Mouse (Mus musculus) gastrocnemius, adult 2 months (tissue): ENCODE measurements around the gene Esrrg. TPM values are rescaled to one million over a fixed set of nuclear protein-coding genes. Genes with fewer than 3 reads are reported as not detected.

ENCODE experiments used
- DNase-seq: peaks from one replicate; pipeline ENCODE4 v3.0.0; 2022
- H3K27ac ChIP-seq: fragments of 200-600 bp; 2 replicates; pipeline ENCODE4 v1.8.1; 2022; ENCODE audit warnings: mild to moderate bottlenecking
- H3K4me3 ChIP-seq: fragments of 200-600 bp; 2 replicates; pipeline ENCODE4 v1.8.1; 2022; ENCODE audit warnings: mild to moderate bottlenecking, moderate library complexity
- CTCF ChIP-seq: fragments of 200-600 bp; IDR thresholded peaks from 2 replicates; pipeline ENCODE4 v1.8.1; 2022; ENCODE audit warnings: antibody characterized with exemption, mild to moderate bottlenecking, moderate library complexity
- intact Hi-C: fragments of 180-260 bp; cut with DNase I; formaldehyde crosslinking; loops from one replicate; pipeline ENCODE4 v1.15.1; 2025
- total RNA-seq, 2 experiments: library from RNA; stranded (reverse); gene quantifications; 2 replicates each; pipeline ENCODE4 v1.2.3; 2021

The Esrrg gene
- total RNA-seq, 2 experiments from 2014 or later, result 21.1 to 39.1 TPM

GRCm38 (mm10) chr1:188082665-188083640 lies 474.4 kb downstream of the Esrrg start:
- Histone ChIP-seq H3K4me3 (no peak overlapping the region), H3K27ac (no peak overlapping the region)
- intact Hi-C loops, result no loop called here
- TF ChIP-seq CTCF, result no peak
- no peak for DNase-seq

DNA sequence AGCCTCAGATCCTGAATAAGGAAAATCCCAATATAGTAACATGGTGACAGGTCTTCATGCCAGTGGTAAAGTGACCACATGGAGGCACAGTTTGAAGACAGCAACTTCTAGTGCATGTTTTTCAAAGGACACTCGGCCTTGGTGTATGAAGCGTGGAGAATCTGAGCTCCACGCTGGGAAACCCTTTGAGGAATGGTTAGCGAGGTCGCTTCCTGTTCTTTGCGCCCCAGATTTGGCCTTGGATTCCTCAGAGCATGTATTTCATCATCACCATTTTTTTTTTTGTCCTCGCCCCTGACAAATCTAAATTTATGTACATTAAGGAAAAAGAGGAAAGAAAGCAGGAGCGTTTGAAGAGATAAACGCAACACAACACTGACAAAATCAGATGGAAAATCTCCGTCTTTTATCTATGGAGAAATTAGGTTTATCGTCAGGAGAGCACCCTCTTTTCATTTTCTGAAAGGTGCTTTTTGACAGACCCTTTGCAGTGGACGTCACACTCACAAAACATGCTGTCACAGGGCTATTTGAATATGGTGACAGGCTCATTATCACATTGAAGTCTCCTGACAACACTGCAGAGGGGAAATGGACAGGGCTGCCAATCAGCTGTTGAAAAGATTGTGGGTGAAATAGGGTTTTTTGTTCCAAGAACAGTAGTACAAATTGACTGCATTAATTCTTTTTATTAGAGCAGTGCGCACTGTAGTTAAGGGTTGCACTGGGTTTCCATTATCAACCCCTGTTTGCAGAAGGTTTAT lies 476.7 kb downstream of the Esrrg start:
- H3K27ac ChIP-seq, result no peak overlapping the region

DNA sequence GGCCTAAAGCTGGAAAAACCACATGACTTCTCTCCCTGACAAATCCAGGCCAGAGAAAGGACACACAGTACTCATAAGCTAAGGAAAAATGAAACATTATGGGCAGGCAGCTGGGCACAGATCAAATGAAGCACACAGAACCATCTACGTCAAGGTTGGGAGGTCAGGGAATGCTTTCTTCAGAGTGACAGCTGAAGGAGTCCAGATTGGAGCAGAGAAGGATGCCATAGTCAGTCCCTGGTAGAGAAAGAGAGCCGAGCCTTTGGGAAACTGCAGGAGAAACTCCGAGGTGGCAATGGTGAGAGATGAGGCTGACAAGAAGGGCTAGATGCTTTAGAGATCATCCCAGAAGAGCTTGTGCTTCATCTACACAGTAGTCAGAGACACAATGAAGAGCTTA lies 485.1 kb downstream of the Esrrg start:
- no peak for TF ChIP-seq CTCF
- Histone ChIP-seq H3K4me3 (no peak overlapping the region), H3K27ac (no peak overlapping the region)
- intact Hi-C loops, result no loop called here
- no peak for DNase-seq

More for the DNA sequence above, 476.7 kb downstream of the Esrrg start:
- no peak for DNase-seq
- no peak for TF ChIP-seq CTCF
- H3K4me3 ChIP-seq, result no peak overlapping the region
- intact Hi-C loops, result no loop called here

- Histone ChIP-seq H3K4me3 (no peak overlapping the region), H3K27ac (no peak overlapping the region)
- DNase-seq, result no peak
- TF ChIP-seq CTCF, result no peak
- intact Hi-C loops, result no loop called here
Observed at GRCm38 (mm10) chr1:188101832-188102231, 493.2 kb downstream of the Esrrg start.

DNA sequence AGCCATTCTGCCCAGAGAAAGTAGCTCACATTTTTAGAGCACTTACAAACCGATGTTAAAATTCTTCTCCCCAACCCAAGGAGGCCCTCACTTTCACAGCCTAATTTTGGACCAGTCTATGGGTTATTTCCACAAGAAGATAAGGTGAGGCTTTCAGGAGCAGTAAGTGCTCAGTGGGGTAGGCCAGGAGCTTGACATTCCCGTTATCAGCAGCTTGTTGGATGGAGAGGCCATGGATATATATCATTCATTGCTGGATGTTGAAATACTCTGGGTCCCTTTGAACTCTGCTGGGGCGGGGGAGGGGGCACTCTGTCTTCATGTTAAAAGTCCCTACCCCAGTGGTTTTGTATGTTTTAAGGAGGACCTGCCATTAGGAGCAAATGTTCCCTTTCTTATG lies 494.6 kb downstream of the Esrrg start:
- no peak for TF ChIP-seq CTCF
- H3K27ac ChIP-seq, result no peak overlapping the region
- intact Hi-C loops, result no loop called here
- no peak overlapping the region for H3K4me3 ChIP-seq
- DNase-seq, result no peak

GRCm38 (mm10) chr1:188105516-188105915 lies 496.9 kb downstream of the Esrrg start:
- intact Hi-C loops, result no loop called here
- Histone ChIP-seq H3K4me3 (peak overlapping the region; percentile 53), H3K27ac (peak overlapping the region; percentile 74)
- no peak for TF ChIP-seq CTCF
- no peak for DNase-seq

- no peak for DNase-seq
- Histone ChIP-seq H3K4me3 (no peak overlapping the region), H3K27ac (no peak overlapping the region)
- no peak for TF ChIP-seq CTCF
- intact Hi-C loops, result no loop called here
Observed at GRCm38 (mm10) chr1:188107946-188108345, 499.4 kb downstream of the Esrrg start.

DNA sequence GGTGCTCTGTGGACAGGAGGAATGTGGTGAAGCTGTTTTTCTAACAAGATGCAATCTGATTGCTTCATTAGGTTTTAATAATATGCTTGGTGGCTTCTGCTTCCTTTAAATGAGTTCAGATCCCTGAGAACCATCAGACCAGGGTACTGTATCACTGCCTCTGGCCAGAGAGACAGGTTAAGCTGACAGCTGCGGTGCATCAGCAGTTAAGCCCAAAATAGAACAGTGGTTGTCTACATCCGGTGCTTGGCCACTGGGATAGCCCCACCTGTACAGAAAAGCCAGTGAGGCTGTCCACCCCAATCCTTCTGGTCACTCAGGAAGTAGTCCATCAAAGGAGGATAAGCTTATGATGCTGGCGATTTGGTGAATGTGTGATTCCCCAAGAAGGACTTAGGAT lies 503.0 kb downstream of the Esrrg start:
- Histone ChIP-seq H3K27ac (no peak overlapping the region), H3K4me3 (no peak overlapping the region)
- intact Hi-C loops, result no loop called here
- TF ChIP-seq CTCF, result no peak
- DNase-seq, result no peak

GRCm38 (mm10) chr1:188113240-188113639 lies 504.6 kb downstream of the Esrrg start:
- intact Hi-C loops, result no loop called here
- no peak for TF ChIP-seq CTCF
- no peak for DNase-seq
- no peak overlapping the region for H3K4me3 ChIP-seq
- H3K27ac ChIP-seq, result no peak overlapping the region

- DNase-seq, result peak; percentile 81
- intact Hi-C loops, result no loop called here
Observed at GRCm38 (mm10) chr1:188118125-188118524, 509.5 kb downstream of the Esrrg start.

DNA sequence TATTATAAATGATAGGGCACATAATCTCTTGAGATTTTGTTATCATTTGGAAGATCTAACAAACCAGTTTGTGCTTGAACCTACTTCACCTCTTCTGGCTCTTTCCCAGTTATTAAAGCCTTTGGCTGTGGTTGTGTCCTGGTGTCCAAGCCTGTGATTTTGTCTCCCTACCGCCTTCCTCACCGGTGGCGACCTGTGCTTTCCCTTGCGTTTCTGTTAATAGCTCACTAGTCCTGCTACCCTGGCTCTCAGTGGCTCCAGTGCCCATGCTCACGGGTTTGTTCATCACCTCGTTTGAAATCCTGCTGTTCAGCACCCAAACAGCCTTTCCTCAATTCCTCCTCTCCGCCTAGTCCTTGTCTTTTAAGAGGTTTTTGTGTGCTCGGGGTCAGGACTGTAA lies 511.2 kb downstream of the Esrrg start:
- no peak for TF ChIP-seq CTCF
- intact Hi-C loops, result no loop called here
- no peak overlapping the region for H3K4me3 ChIP-seq
- no peak for DNase-seq
- no peak overlapping the region for H3K27ac ChIP-seq

More at GRCm38 (mm10) chr1:188118125-188118524, 509.5 kb downstream of the Esrrg start:
- no peak overlapping the region for H3K27ac ChIP-seq
- TF ChIP-seq CTCF, result no peak
- no peak overlapping the region for H3K4me3 ChIP-seq

- no peak overlapping the region for H3K27ac ChIP-seq
- H3K4me3 ChIP-seq, result no peak overlapping the region
- no peak for DNase-seq
- peak; percentile 34; the same call in 1 of the 2 replicates for TF ChIP-seq CTCF
- intact Hi-C loops, result no loop called here
Observed at GRCm38 (mm10) chr1:188125521-188126021, 517.0 kb downstream of the Esrrg start.

DNA sequence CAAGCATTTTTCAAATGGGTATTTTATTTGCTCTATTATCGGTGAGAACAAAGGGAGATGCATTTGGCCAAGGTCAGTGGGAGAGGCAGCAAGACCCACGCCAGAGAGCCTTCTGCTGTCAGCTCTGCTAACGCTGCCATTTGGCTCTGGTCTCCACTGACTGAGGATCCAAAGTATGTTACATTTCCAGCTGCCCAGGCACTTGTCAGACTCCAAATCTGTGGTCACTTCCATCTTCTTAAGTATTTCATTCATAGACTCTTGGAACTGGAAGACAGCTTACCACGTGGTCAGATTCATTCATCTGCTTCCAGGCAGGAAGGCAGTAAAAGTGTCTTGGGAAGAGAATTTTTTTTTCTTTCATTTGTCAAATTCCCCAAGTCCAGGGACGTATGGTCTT lies 527.5 kb downstream of the Esrrg start:
- Histone ChIP-seq H3K27ac (no peak overlapping the region), H3K4me3 (no peak overlapping the region)
- DNase-seq, result peak; percentile 21
- intact Hi-C loops, result no loop called here
- no peak for TF ChIP-seq CTCF
